Mouse (Mus musculus) megakaryocyte progenitor cell, adult 5-6 weeks (primary cell): ENCODE data around the gene Kcnab3. TPM values are rescaled to one million over a fixed set of nuclear protein-coding genes. Genes with fewer than 3 reads are reported as not detected.

Source experiments
- ATAC-seq: replicated peaks from 2 replicates; pipeline ENCODE4 v1.8.0; 2016; ENCODE audit warnings: mild to moderate bottlenecking, moderate TSS enrichment, inconsistent platforms; ENCODE audit not compliant: poor library complexity
- total RNA-seq, 2 experiments: library from RNA; stranded (forward) in 1 of 2; stranded (reverse) in 1 of 2; fragments of 157-497, 149-512 nt in 1 of 2; fragments of 200-1000 nt in 1 of 2; gene quantifications; 2 replicates each; pipeline versions ENCODE4 v1.2.3 to v1.2.4; 2015 to 2017

Gene Kcnab3
- total RNA-seq, 2 experiments from 2014 or later = 0.07 TPM; not detected in 1

DNA sequence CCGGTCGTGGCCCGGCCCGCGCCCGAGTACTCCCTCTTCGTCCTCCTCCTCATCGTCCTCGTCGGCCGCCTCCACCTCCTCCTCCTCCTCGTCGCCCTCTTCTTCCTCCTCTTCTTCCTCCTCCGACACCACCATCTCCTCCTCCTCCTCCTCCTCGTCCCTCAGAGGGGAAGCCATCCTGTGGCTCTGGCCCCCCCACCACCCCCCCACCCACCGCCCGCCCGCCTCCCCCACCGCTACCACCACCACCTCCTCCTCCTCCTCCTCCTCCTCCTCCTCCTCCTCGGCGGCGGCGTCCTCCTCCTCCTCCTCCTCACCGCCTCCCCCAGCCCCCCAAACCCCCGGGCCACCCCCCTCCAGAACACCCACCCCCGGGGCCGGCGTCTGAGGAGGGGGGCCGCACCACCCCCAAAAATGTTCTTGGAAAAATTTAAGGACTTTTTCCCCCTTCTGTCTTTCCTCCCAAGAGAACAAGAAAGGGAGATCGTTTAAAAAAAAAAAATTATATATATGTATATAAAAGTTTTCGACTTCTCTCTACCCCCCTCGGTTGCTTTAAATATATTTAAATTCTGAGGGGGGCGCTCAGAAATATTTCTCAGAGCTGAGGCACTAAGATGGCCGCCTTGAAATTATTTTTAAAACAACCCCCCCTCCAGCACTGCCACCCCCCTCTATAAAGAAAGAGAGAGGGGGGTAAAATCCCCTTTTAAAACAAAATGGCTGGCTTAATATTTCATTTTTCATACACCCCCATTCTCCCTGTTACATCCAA is 43.3 kb downstream of the Kcnab3 start, which contains the start of gene Chd3:
Gene Chd3, minus strand, starts transcription at position 192 of the 775 bp plus-strand sequence.
- ATAC-seq = no peak

- no peak for ATAC-seq
Observed at GRCm38 (mm10) chr11:69369990-69370816, 44.1 kb downstream of the Kcnab3 start.

- ATAC-seq = no peak
Observed at GRCm38 (mm10) chr11:69370817-69371215, 44.8 kb downstream of the Kcnab3 start.

GRCm38 (mm10) chr11:69371601-69372000 is 45.5 kb downstream of the Kcnab3 start:
- ATAC-seq = no peak

GRCm38 (mm10) chr11:69372056-69372779 is 46.2 kb downstream of the Kcnab3 start:
- peak; percentile 29 for ATAC-seq

GRCm38 (mm10) chr11:69372780-69373170 is 46.7 kb downstream of the Kcnab3 start:
- no peak for ATAC-seq

GRCm38 (mm10) chr11:69373223-69373965 is 47.3 kb downstream of the Kcnab3 start:
- ATAC-seq = peak; percentile 61

DNA sequence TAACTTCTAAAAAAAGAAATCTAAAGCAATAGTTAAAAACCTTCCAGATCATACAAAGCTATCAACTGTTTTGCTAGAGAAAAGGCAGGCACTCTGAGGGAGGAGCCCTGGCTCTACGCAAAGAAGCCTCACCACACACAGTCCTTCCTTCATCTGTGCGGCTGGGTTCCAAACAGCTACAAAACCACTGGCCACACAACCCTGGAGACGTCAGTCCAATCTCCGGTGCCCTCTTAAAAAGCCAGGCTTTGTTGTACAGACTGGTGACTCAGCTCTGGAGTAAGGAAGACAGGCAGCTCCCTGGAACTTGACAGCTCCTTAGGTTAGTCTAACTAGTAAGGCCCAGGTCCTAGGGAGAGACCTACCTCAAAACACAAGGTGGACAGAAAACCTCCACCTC is 49.6 kb downstream of the Kcnab3 start:
- ATAC-seq = no peak

DNA sequence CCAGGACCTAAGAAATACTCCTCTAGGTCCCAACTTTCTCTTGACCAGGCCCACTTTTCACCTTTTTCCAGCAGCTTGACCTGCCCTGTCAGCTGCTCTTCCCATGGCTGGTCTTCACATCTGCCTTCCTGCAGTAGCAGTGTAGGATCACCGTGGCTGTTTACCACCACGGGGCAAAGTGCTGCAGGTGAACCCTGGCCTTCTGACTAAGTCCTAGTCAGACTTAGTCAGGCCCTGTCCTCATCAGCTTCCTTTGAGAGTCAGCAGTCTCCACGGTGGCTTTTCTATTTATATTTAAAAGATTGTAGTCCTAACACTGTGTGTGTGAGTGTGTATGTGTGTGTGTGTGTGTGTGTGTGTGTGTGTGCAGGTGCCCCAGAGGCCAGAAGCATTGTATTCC is 51.7 kb downstream of the Kcnab3 start:
- no peak for ATAC-seq

GRCm38 (mm10) chr11:69379600-69379999 is 53.5 kb downstream of the Kcnab3 start:
- ATAC-seq = peak; percentile 73

- ATAC-seq = no peak
Observed at GRCm38 (mm10) chr11:69381356-69381755, 55.3 kb downstream of the Kcnab3 start.

Other genes starting within 250 kb of the Kcnab3 start
- gene Vamp2, start 237.8 kb upstream of the Kcnab3 start, total RNA-seq (2015) = 36.6 and 41.2 TPM in 2 replicates
- 8.2 and 12.8 TPM in 2 replicates for gene Vamp2, start 237.8 kb upstream of the Kcnab3 start, total RNA-seq (2017)
- 8.3 and 8.8 TPM in 2 replicates for gene Per1, start 231.0 kb upstream of the Kcnab3 start, total RNA-seq (2015)
- 4.0 and 4.8 TPM in 2 replicates for gene Per1, start 231.0 kb upstream of the Kcnab3 start, total RNA-seq (2017)
- not detected in 2 replicates for gene Hes7, start 205.9 kb upstream of the Kcnab3 start, total RNA-seq (2015)
- gene Hes7, start 205.9 kb upstream of the Kcnab3 start, total RNA-seq (2017) = not detected in 2 replicates
- gene 9130213A22Rik, start 203.7 kb upstream of the Kcnab3 start, total RNA-seq (2015) = not detected in 2 replicates
- not detected in 2 replicates for gene 9130213A22Rik, start 203.7 kb upstream of the Kcnab3 start, total RNA-seq (2017)
- not detected in 2 replicates for gene Aloxe3, start 200.4 kb upstream of the Kcnab3 start, total RNA-seq (2015)
- not detected in 2 replicates for gene Aloxe3, start 200.4 kb upstream of the Kcnab3 start, total RNA-seq (2017)
- gene Alox12b, start 169.3 kb upstream of the Kcnab3 start, total RNA-seq (2015) = not detected in 2 replicates
- not detected in 2 replicates for gene Alox12b, start 169.3 kb upstream of the Kcnab3 start, total RNA-seq (2017)
- 0.07 TPM in 1 of 2 replicates, not detected in the other for gene Alox8, start 128.4 kb upstream of the Kcnab3 start, total RNA-seq (2015)
- gene Alox8, start 128.4 kb upstream of the Kcnab3 start, total RNA-seq (2017) = 0.44 TPM in 1 of 2 replicates, not detected in the other
- 0.10 TPM in 1 of 2 replicates, not detected in the other for gene Gucy2e, start 89.2 kb upstream of the Kcnab3 start, total RNA-seq (2015)
- gene Gucy2e, start 89.2 kb upstream of the Kcnab3 start, total RNA-seq (2017) = 0.03 TPM in 1 of 2 replicates, not detected in the other
- 30.5 and 49.5 TPM in 2 replicates for gene Cntrob, start 2.5 kb upstream of the Kcnab3 start, total RNA-seq (2015)
- gene Cntrob, start 2.5 kb upstream of the Kcnab3 start, total RNA-seq (2017) = 26.9 and 29.8 TPM in 2 replicates
- 117 and 136 TPM in 2 replicates for gene Trappc1, start 2.3 kb upstream of the Kcnab3 start, total RNA-seq (2015)
- 87.2 and 103 TPM in 2 replicates for gene Trappc1, start 2.3 kb upstream of the Kcnab3 start, total RNA-seq (2017)
- 4.3 and 6.2 TPM in 2 replicates for gene Rnf227, start 14.2 kb downstream of the Kcnab3 start, total RNA-seq (2015)
- 5.1 and 7.1 TPM in 2 replicates for gene Rnf227, start 14.2 kb downstream of the Kcnab3 start, total RNA-seq (2017)
- 17.0 and 22.4 TPM in 2 replicates for gene Chd3, start 43.1 kb downstream of the Kcnab3 start, total RNA-seq (2015)
- gene Chd3, start 43.1 kb downstream of the Kcnab3 start, total RNA-seq (2017) = 19.9 and 38.2 TPM in 2 replicates
- 114 and 125 TPM in 2 replicates for gene Naa38, start 69.2 kb downstream of the Kcnab3 start, total RNA-seq (2015)
- gene Naa38, start 69.2 kb downstream of the Kcnab3 start, total RNA-seq (2017) = 146 and 205 TPM in 2 replicates
- 15.4 and 16.6 TPM in 2 replicates for gene Cyb5d1, start 69.4 kb downstream of the Kcnab3 start, total RNA-seq (2015)
- 34.2 and 50.3 TPM in 2 replicates for gene Cyb5d1, start 69.4 kb downstream of the Kcnab3 start, total RNA-seq (2017)
- gene Tmem88, start 72.0 kb downstream of the Kcnab3 start, total RNA-seq (2015) = 0.07 and 0.42 TPM in 2 replicates
- gene Tmem88, start 72.0 kb downstream of the Kcnab3 start, total RNA-seq (2017) = 0.12 TPM in 1 of 2 replicates, not detected in the other
- 10.4 and 11.7 TPM in 2 replicates for gene Kdm6b, start 87.4 kb downstream of the Kcnab3 start, total RNA-seq (2015)
- 1.8 and 2.9 TPM in 2 replicates for gene Kdm6b, start 87.4 kb downstream of the Kcnab3 start, total RNA-seq (2017)
- 0.07 TPM in 1 of 2 replicates, not detected in the other for gene Dnah2, start 222.9 kb downstream of the Kcnab3 start, total RNA-seq (2015)
- under 0.01 TPM in 1 of 2 replicates, not detected in the other for gene Dnah2, start 222.9 kb downstream of the Kcnab3 start, total RNA-seq (2017)
- gene Efnb3, start 233.9 kb downstream of the Kcnab3 start, total RNA-seq (2015) = 0.15 TPM in 1 of 2 replicates, not detected in the other
- gene Efnb3, start 233.9 kb downstream of the Kcnab3 start, total RNA-seq (2017) = 0.24 and 0.33 TPM in 2 replicates